In genomic region chr5:134373912-134374488, GRCm38 (mm10) we compare ENCODE assay signal across 8 mouse cellular contexts. TPM values are rescaled to one million over a fixed set of nuclear protein-coding genes. Genes with fewer than 3 reads are reported as not detected.
A peak's percentile ranks its signal among the peaks of the same experiment; 100 is the strongest.
DNase-seq lines count a peak whose midpoint lies in the region; ATAC-seq and TF ChIP-seq lines count a peak whose summit lies in the region.

No protein-coding gene starts in this region.

- TF ChIP-seq POLR2A in bone marrow macrophage, adult 2 months (IDR thresholded peaks at IDR 0.05; ENCODE audit: borderline replicate concordance, low read depth, low read length) = no peak

- WGBS in forebrain, embryonic 13.5 days = 76% methylated on average over 9 of the region's 9 CpGs
- 76% methylated on average over 9 of the region's 9 CpGs for WGBS in forebrain, embryonic 16.5 days
- WGBS in hindbrain, embryonic 13.5 days = 72% methylated on average over 9 of the region's 9 CpGs
- 41% methylated on average over 9 of the region's 9 CpGs for WGBS in macrophage (ENCODE audit: missing documents)

- no peak overlapping the region for H3K4me3 ChIP-seq in forebrain, embryonic 13.5 days
- no peak overlapping the region for H3K4me3 ChIP-seq in forebrain, embryonic 16.5 days (replicated peaks; ENCODE audit: low read length)
- no peak overlapping the region for H3K4me3 ChIP-seq in bone marrow macrophage, adult 2 months (ENCODE audit: insufficient read depth, low read length)
- H3K4me3 ChIP-seq in hindbrain, embryonic 13.5 days = no peak overlapping the region
- no peak overlapping the region for H3K4me3 ChIP-seq in macrophage (ENCODE audit: inconsistent target)

- no peaks in the 10 kb centered on the region for H3K9me3 ChIP-seq in forebrain, embryonic 13.5 days (replicated peaks)
- H3K9me3 ChIP-seq in forebrain, embryonic 16.5 days (ENCODE audit: control insufficient read depth, low read length) = no peaks in the 10 kb centered on the region
- H3K9me3 ChIP-seq in hindbrain, embryonic 13.5 days = no peaks in the 10 kb centered on the region

- no peaks in the 10 kb centered on the region for H3K27me3 ChIP-seq in forebrain, embryonic 13.5 days
- H3K27me3 ChIP-seq in forebrain, embryonic 16.5 days (replicated peaks; ENCODE audit: control insufficient read depth, insufficient read depth, low read length) = no peaks in the 10 kb centered on the region
- H3K27me3 ChIP-seq in hindbrain, embryonic 13.5 days = no peaks in the 10 kb centered on the region

- H3K36me3 ChIP-seq in forebrain, embryonic 13.5 days (ENCODE audit: poor library complexity, severe bottlenecking) = peaks cover 73% of the 10 kb centered on the region
- peaks cover 13% of the 10 kb centered on the region; the same call in 1 of the 2 replicates for H3K36me3 ChIP-seq in forebrain, embryonic 16.5 days (ENCODE audit: control insufficient read depth, insufficient read depth)
- peaks cover 63% of the 10 kb centered on the region for H3K36me3 ChIP-seq in hindbrain, embryonic 13.5 days
- H3K36me3 ChIP-seq in macrophage (ENCODE audit: inconsistent target) = no peaks in the 10 kb centered on the region

- H3K79me2 ChIP-seq in macrophage (ENCODE audit: inconsistent target) = no peaks in the 10 kb centered on the region

- H3K27ac ChIP-seq in forebrain, embryonic 13.5 days = peak overlapping the region; percentile 22
- H3K27ac ChIP-seq in forebrain, embryonic 16.5 days (ENCODE audit: low read length) = no peak overlapping the region
- peak overlapping the region; percentile 22 for H3K27ac ChIP-seq in bone marrow macrophage, adult 2 months (ENCODE audit: insufficient read depth, low read depth, low read length)
- peak overlapping the region; percentile 66 for H3K27ac ChIP-seq in hindbrain, embryonic 13.5 days
- peak overlapping the region; percentile 44 for H3K27ac ChIP-seq in macrophage

- no peaks in the 10 kb centered on the region for H3K4me1 ChIP-seq in forebrain, embryonic 13.5 days
- no peaks in the 10 kb centered on the region for H3K4me1 ChIP-seq in forebrain, embryonic 16.5 days (replicated peaks; ENCODE audit: control insufficient read depth, insufficient read depth, low read length)
- peaks cover 5% of the 10 kb centered on the region for H3K4me1 ChIP-seq in bone marrow macrophage, adult 2 months (ENCODE audit: control insufficient read depth, insufficient read depth, low read length)
- no peaks in the 10 kb centered on the region for H3K4me1 ChIP-seq in hindbrain, embryonic 13.5 days (replicated peaks)

- peak; percentile 45 for DNase-seq in fibroblast of lung, adult 2 months (ENCODE audit: low read depth)
- DNase-seq in layer of hippocampus, postnatal 14 days (ENCODE audit: low spot score in 2 of 2) = peak; percentile 51 to 59
- peak; percentile 36 for DNase-seq in right cerebral cortex, postnatal 4 days

- H3K4me2 ChIP-seq in forebrain, embryonic 13.5 days = no peak overlapping the region
- no peak overlapping the region for H3K4me2 ChIP-seq in forebrain, embryonic 16.5 days (ENCODE audit: low read length)
- H3K4me2 ChIP-seq in hindbrain, embryonic 13.5 days = no peak overlapping the region

- ATAC-seq in forebrain, embryonic 13.5 days = no peak
- ATAC-seq in forebrain, embryonic 16.5 days = no peak
- ATAC-seq in hindbrain, embryonic 13.5 days (ENCODE audit: low FRiP score) = no peak

- H3K9ac ChIP-seq in forebrain, embryonic 13.5 days = no peak overlapping the region
- no peak overlapping the region for H3K9ac ChIP-seq in forebrain, embryonic 16.5 days (replicated peaks; ENCODE audit: low read depth, low read length)
- no peak overlapping the region for H3K9ac ChIP-seq in hindbrain, embryonic 13.5 days

- TF ChIP-seq CTCF in bone marrow macrophage, adult 2 months (IDR thresholded peaks at IDR 0.05; ENCODE audit: low read depth, low read length) = no peak

RNA-seq across cellular contexts. Expression of gene Gtf2i, which starts 59.4 kb away (rescaled TPM):
- 181 and 195 TPM in 2 replicates for polyA plus RNA-seq in forebrain, embryonic 13.5 days (2015; fragmentation: Nextera tagmentation; extraction: Ambion mirVana)
- polyA plus RNA-seq in forebrain, embryonic 16.5 days (2015; fragmentation: Nextera tagmentation; extraction: Ambion mirVana) = 168 and 187 TPM in 2 replicates
- 64.3 and 67.3 TPM in 2 replicates for polyA plus RNA-seq in bone marrow macrophage, adult 2 months (2012; ENCODE audit: insufficient read depth, insufficient read length, missing spikeins)
- 173 TPM in 2 replicates for polyA plus RNA-seq in hindbrain, embryonic 13.5 days (2015; fragmentation: Nextera tagmentation; extraction: Ambion mirVana)
- 100 to 1,000 TPM; 228 TPM for total RNA-seq in layer of hippocampus, postnatal 14 days (2021)
- 100 to 1,000 TPM in 16 of 26 experiments, 10 to 100 TPM in 10; 11.2 to 249 (median 123) TPM for total RNA-seq in macrophage (2018; cell fraction: chromatin; rRNA removed)
- total RNA-seq in macrophage (2018; cell fraction: cytosol; rRNA removed) = 100 to 1,000 TPM in 8 of 26 experiments, 10 to 100 TPM in 18; 56.3 to 125 (median 90.3) TPM
- total RNA-seq in macrophage (2018; cell fraction: nucleus; rRNA removed) = 100 to 1,000 TPM in 7 of 26 experiments, 10 to 100 TPM in 19; 21.8 to 141 (median 69.2) TPM
- 75.2 to 106 TPM (median 87.7 TPM) in 3 replicates for polyA plus RNA-seq in macrophage (2018)
